Mouse (Mus musculus) kidney, adult 9 months (tissue): ENCODE data around the gene Lta.

Experiments used
- DNase-seq: peaks from one replicate; pipeline ENCODE4 v3.0.0; 2022

The Lta gene

GRCm38 (mm10) chr17:35175968-35176367, 29.2 kb downstream of the Lta start, which contains the start of gene Aif1:
TSS of gene Aif1 (minus strand) at chr17:35176068.
- no peak for DNase-seq

DNA sequence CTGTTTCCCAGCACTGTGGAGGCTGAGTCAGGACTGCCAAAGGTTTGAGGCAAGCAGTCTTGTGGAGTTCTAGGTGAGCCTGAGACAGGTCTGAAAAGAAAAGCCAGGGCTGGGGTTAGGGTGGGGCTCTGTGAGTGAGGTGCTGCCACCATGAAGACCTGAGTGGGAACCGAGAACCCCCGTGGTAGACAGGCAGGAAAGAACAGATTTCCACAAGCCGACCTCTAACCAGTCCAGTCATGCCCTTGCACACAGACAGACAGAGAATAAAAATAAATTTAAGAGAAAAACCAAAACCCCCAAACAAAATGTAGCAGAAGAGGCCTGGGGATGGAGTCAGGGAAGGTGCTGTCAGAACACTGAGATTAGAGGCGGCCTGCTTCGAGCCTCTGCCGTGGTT, 29.8 kb downstream of the Lta start:
- DNase-seq = no peak

- no peak for DNase-seq
These were observed 30.8 kb downstream of the Lta start for GRCm38 (mm10) chr17:35174201-35174977.

DNA sequence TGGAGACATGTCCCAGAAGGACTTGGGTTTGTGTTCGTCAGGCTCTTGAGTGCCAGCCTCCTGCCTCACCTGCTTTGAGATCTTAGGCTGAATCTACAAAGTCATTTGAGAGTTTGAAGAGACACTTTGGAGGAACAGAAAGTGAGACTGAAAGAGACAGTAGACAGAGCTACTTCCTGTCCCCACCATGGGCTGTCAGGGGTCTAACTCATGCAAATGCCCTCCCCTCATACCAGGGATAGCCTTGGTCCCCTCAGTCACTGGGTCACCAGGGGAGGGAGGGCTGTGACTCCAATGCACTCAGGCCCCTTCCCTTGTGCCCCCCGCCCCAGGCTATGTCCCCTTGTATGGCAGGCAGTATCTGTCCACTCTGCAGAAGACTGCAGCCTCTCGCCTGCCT, 31.8 kb downstream of the Lta start:
- DNase-seq = no peak

DNA sequence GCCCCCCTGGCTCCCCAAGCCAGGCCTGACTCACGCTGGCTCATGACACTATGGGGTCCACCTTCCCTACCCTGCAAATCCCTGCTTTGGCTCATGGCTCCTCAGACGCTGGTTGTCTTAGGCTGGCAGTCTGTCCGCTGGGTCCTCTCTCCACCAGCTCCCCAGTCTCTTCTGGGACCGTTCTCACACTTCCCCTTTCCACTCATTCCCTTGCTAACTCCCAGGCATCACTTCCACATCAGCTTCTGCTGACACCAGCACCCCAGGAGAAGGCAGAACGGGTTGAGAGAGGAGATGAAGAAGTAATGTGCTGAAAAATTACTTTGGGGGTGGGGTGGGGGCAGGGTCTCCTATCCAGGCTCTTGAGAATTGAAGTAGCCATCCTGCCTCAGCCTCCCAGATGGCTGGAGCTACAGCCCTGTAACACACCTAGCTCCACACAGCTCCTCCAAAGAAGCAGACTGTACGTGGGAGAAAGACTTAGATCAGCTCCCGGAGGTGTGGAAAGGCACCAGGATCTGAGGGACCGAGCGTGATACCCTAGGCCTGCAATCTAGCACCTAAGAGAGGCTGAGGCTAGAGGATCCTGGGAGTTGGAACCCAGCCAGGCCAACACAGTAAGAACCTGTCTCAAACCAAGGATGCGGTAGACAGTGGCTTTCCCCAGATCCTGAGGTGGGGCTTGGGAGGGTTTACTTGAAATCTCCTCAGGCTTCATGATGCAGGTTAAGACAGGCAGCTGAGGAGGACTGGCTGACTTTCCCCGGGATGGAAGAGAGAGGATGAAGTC, 32.5 kb downstream of the Lta start:
- no peak for DNase-seq

- peak; percentile 51 for DNase-seq
These were observed 36.5 kb downstream of the Lta start for GRCm38 (mm10) chr17:35168541-35169207.

- DNase-seq = no peak
These were observed 37.4 kb downstream of the Lta start for GRCm38 (mm10) chr17:35167794-35168193.

DNA sequence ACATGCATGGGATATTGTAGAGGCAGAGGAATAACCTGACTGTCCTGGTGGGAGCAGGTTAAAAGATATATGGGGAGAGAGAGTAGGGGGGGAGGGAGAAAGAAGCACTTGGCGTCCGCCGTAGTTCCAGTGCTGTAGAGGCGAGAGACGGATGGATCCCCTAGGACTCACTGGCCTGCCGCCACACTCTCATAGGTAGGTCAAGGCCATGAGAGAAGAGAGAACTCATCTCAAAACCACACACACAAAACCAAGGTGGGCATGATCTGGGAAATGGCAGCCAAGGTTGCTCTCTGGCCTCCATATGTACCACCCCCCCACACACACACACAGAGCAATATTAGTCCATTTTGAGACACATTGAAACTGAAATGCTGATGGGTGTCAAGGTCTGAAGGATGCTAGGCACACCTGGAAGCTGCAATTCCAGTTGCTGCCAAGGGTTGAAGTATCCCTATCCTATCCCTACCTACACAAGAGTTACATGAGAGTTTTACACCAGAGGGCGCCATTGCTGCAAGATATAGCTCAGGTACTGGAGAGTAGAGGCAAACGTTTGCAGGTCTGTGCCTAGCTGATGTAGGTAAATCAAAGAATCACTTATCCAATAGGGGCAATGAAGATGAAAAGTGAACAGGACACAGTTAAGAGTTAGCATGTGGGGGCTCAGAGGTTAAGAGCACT, 38.7 kb downstream of the Lta start:
- peak; percentile 88 for DNase-seq

DNA sequence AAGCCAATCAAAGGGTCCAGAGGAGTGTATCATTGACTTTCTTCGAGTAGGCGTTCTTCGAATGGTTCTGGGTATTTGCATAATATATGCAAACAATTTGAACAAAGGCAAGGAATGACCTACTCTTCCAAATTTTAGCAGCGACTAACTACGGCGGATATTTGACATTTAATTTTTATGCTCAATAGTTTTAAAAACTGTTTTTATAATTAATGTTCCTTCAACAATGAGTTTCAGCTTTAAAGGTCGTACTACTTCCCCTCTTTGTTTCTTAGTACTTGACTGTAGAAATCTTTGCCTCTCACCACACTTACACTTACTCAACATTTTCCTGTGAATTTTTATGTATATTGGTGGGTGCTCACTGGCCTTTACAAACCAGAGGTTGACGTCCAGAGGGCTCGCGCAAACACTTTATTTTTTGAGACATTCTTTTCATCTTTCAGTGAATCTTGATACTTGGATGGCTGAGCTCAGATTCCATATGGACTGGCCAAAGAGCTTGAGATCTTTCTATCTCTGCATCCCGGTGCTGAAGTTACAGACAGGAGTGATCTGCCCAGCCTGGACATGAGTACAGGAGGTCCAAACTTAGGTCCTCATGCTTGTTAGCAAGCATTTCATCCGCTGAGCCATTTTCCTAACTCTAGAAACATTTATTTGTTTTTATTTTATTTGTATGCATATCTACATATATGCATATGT, 39.5 kb downstream of the Lta start:
- peak; percentile 40 for DNase-seq

GRCm38 (mm10) chr17:35164568-35165450, 40.3 kb downstream of the Lta start, which contains the start of gene Prrc2a:
TSS of gene Prrc2a (minus strand) at chr17:35164897.
- peak; percentile 99 for DNase-seq

DNA sequence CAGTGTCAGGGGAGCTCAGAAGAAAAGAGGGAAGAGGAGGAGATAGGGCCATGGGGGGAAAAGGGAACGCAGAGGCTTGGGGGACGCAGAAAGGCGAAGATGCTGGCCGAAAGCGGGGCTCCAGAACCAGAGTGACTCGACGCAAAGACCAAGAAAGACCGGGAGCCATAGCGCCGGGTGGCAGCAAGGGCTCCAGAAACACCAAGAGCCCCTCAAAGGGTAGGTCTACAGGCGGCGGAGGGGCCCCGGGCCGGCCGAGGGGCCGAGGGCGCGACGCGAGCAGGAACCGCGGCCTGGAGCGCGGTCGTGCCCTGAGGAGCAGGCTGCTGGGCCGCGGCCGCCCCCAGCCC, 41.0 kb downstream of the Lta start:
- peak; percentile 49 for DNase-seq

- DNase-seq = peak; percentile 39
These were observed 41.6 kb downstream of the Lta start for GRCm38 (mm10) chr17:35163326-35164081.

DNA sequence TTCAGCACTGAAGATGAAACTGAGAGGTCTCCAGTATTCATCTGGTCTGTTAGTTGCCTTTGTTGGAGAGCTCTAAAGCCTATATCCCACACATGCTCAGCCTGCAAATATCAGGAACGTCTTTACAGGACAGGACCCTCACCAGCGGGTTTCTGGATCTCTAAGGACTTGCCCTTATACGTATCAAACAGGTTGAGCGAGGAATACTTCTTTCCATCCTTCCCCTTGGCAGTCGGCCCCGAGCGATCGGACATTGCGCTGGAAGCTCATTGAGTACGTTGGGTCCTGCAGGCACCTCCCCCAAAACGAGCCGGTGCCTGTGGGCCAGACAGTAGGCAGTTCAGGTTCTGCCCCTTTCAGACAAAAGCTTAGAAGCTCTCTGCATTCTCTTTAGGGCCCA, 42.4 kb downstream of the Lta start:
- DNase-seq = peak; percentile 66

GRCm38 (mm10) chr17:35162121-35162520, 43.0 kb downstream of the Lta start:
- DNase-seq = no peak

- DNase-seq = no peak
These were observed 43.7 kb downstream of the Lta start for GRCm38 (mm10) chr17:35161421-35161820.

DNA sequence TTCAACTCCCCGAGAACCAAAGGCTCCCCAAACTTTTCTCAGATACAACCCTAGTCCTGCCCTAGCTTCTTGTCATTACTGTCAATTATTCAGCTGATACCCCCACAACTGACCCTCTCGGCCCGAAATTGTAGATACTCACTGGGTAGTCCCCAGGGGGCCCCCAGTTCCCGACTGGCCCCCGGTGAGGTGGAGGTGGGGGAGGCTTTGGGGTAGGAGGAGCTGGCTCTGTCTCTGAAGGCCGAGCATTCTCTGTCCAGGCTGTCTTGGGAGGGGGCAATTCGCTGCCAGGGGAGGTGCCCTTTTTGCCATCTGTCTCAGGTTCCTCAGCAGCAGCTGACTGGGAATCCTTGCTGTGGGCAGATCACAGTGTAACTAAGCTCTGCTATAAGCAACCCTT, 45.5 kb downstream of the Lta start:
- no peak for DNase-seq

- no peak for DNase-seq
These were observed 46.1 kb downstream of the Lta start for GRCm38 (mm10) chr17:35158850-35159593.

GRCm38 (mm10) chr17:35157661-35158175, 47.4 kb downstream of the Lta start:
- no peak for DNase-seq

- DNase-seq = no peak
These were observed 47.9 kb downstream of the Lta start for GRCm38 (mm10) chr17:35157254-35157653.
